Mouse (Mus musculus): ENCODE data around the gene Adam19. TPM values are rescaled to one million over a fixed set of nuclear protein-coding genes. Genes with fewer than 3 reads are reported as not detected.
"Not testable (repeated sequence)": the region's sequence is repeated elsewhere in the genome, so short reads cannot be mapped to it uniquely, and the experiment has no call there.

Adam19 gene
- polyA plus RNA-seq, 1 experiment from 2014 or later = 4.3 TPM

DNA sequence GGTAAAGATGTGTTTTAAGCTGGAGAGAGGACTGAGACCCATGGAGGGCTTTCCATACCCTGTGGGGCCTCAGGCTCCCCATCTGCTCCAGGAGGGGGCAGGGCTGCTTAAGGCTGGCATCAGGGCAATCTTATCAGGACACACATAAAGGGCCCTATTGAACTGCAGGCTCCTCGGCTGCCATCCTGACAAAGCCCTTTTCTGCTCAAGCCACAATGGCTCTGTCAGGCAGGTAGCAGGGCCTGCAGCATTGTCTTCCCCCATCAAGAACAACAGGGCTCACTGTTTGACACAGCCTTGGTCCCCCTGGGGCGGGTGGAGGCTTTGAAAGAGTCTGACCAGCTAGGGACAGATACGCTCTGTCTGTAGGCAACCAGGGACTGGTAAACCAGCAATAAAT, 114.1 kb downstream of the Adam19 start:
- Histone ChIP-seq H3K27me3 (ENCODE audit: control insufficient read depth, insufficient read depth, low read length) (no peaks in the 10 kb centered on the region), H3K9me3 (ENCODE audit: control insufficient read depth, low read length) (no peaks in the 10 kb centered on the region), H3K36me3 (ENCODE audit: control insufficient read depth, insufficient read depth, low read length) (no peaks in the 10 kb centered on the region), H3K4me1 (replicated peaks; ENCODE audit: control insufficient read depth, insufficient read depth) (0 out of 2 replicates have a peak, but pooled peaks cover 2% of the 10 kb centered on the region), H3K4me2 (replicated peaks; ENCODE audit: low read depth) (no peak overlapping the region), H3K4me3 (ENCODE audit: low read depth, low read length) (no peak overlapping the region), H3K27ac (replicated peaks) (no peak overlapping the region), H3K9ac (ENCODE audit: low read length) (no peak overlapping the region)
- 65% methylated on average over 3 of the region's 3 CpGs for WGBS
- DNase-seq (ENCODE audit: low spot score) (no peak), ATAC-seq (ENCODE audit: low FRiP score, low TSS enrichment) (no peak)
- TF ChIP-seq CTCF (IDR thresholded peaks at IDR 0.05; ENCODE audit: low read depth) = peak; percentile 27; the same call in 1 of the 2 replicates
- no peak for TF ChIP-seq EP300 (optimal IDR thresholded peaks at IDR 0.05)

DNA sequence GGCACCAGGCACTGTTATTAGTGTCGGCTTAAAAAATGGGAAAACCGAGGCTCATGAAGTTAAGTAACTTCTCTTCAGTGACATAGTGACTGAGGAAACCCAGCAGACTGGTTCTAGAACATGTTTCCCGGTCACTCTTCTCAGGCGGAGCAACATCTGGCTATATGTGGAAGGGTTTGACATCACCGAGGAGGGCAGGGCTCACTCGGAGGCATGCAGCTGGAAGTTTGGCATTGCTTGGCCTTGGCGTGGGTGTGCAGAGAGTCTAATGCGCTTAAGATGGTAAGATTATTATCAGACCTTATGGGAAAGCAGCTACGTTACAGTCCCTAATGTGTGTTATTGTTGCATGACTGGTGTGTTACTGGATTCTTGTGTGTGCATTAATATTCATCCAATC, 116.3 kb downstream of the Adam19 start:
- no peak for DNase-seq (ENCODE audit: low spot score)
- WGBS = 85% methylated on average over 9 of the region's 9 CpGs
- Histone ChIP-seq H3K27me3 (ENCODE audit: control insufficient read depth, insufficient read depth, low read length) (no peaks in the 10 kb centered on the region), H3K27ac (replicated peaks) (no peak overlapping the region), H3K36me3 (ENCODE audit: control insufficient read depth, insufficient read depth, low read length) (no peaks in the 10 kb centered on the region), H3K4me1 (replicated peaks; ENCODE audit: control insufficient read depth, insufficient read depth) (no peaks in the 10 kb centered on the region), H3K9ac (ENCODE audit: low read length) (no peak overlapping the region), H3K4me3 (ENCODE audit: low read depth, low read length) (no peak overlapping the region), H3K9me3 (ENCODE audit: control insufficient read depth, low read length) (no peaks in the 10 kb centered on the region), H3K4me2 (replicated peaks; ENCODE audit: low read depth) (no peak overlapping the region)
- TF ChIP-seq EP300 (optimal IDR thresholded peaks at IDR 0.05) = no peak
- no peak for TF ChIP-seq CTCF (IDR thresholded peaks at IDR 0.05; ENCODE audit: low read depth)
- no peak for ATAC-seq (ENCODE audit: low FRiP score, low TSS enrichment)

DNA sequence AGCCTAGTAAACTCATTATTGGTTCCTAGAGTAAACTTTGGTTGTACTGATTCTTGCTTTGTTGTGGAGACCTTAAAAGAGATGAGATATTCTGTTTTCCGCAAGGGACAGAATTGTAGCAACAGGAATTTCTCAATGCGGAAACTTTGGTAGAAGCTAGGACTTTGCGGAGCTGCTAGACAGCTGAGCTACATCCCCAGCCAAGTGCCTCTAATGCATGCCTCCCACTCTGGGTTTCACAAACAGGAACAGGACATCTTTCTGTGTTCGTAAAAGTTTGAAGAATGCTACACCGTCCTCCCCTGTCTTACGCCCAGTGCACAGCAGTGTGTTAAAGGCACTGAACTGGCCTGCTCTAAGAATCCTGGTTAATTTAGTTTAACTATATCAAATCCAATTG, 120.4 kb downstream of the Adam19 start:
- 78% methylated on average over 6 of the region's 6 CpGs for WGBS

DNA sequence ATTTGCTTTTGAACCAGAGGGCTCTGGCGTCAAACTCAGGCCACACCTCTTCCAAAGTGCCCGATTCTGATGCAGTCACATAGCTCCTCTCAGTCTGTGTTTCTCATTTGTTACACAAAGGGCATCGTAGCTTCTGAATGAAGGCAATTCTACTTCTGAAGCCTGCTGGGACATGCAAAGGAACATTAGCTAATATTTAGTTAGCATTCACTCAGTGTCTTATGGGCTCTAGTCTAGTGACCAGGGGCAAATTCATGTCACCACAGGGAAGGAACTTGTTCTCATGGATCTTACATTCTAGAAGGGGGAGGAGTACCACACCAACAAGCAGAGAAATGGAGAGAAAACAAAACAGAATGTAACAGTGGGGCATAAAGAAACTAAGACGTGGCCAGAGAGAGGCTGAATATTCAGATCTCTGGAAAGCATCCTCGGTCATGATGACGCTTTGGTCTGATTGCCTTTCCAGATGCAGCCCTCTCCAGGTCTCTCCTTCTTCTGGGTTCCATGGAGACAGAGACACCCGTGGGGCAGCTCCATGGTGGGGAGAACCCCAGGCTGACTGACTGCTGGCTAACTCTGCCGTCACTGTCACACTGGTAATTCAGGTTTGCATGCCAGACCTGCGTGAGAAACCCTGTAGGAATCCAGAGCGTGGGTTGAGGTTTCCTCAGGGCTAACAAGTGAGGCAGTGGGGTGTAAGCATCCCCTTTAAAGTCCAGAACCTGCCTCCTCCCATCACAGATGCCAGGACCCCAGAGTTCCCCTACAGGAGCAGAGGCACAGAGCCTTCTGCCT, 121.7 kb downstream of the Adam19 start:
- Histone ChIP-seq H3K4me2 (replicated peaks; ENCODE audit: low read depth) (no peak overlapping the region), H3K27me3 (ENCODE audit: control insufficient read depth, insufficient read depth, low read length) (no peaks in the 10 kb centered on the region), H3K9ac (ENCODE audit: low read length) (no peak overlapping the region), H3K27ac (replicated peaks) (peak overlapping the region; percentile 86), H3K4me3 (ENCODE audit: low read depth, low read length) (no peak overlapping the region), H3K9me3 (ENCODE audit: control insufficient read depth, low read length) (no peaks in the 10 kb centered on the region), H3K4me1 (replicated peaks; ENCODE audit: control insufficient read depth, insufficient read depth) (no peaks in the 10 kb centered on the region), H3K36me3 (ENCODE audit: control insufficient read depth, insufficient read depth, low read length) (no peaks in the 10 kb centered on the region)
- 63% methylated on average over 10 of the region's 10 CpGs for WGBS
- DNase-seq (ENCODE audit: low spot score) (no peak), ATAC-seq (ENCODE audit: low FRiP score, low TSS enrichment) (peak; percentile 38; the same call in 1 of the 2 replicates)
- peak; percentile 26 for TF ChIP-seq EP300 (optimal IDR thresholded peaks at IDR 0.05)
- TF ChIP-seq CTCF (IDR thresholded peaks at IDR 0.05; ENCODE audit: low read depth) = no peak

More for the DNA sequence above, 120.4 kb downstream of the Adam19 start:
- Histone ChIP-seq H3K4me3 (ENCODE audit: low read depth, low read length) (no peak overlapping the region), H3K9me3 (ENCODE audit: control insufficient read depth, low read length) (no peaks in the 10 kb centered on the region), H3K4me2 (replicated peaks; ENCODE audit: low read depth) (no peak overlapping the region), H3K9ac (ENCODE audit: low read length) (no peak overlapping the region), H3K4me1 (replicated peaks; ENCODE audit: control insufficient read depth, insufficient read depth) (no peaks in the 10 kb centered on the region), H3K27ac (replicated peaks) (peak overlapping the region; percentile 86), H3K36me3 (ENCODE audit: control insufficient read depth, insufficient read depth, low read length) (no peaks in the 10 kb centered on the region), H3K27me3 (ENCODE audit: control insufficient read depth, insufficient read depth, low read length) (no peaks in the 10 kb centered on the region)
- no peak for ATAC-seq (ENCODE audit: low FRiP score, low TSS enrichment)
- no peak for DNase-seq (ENCODE audit: low spot score)
- TF ChIP-seq EP300 (optimal IDR thresholded peaks at IDR 0.05) (no peak), CTCF (IDR thresholded peaks at IDR 0.05; ENCODE audit: low read depth) (no peak)

DNA sequence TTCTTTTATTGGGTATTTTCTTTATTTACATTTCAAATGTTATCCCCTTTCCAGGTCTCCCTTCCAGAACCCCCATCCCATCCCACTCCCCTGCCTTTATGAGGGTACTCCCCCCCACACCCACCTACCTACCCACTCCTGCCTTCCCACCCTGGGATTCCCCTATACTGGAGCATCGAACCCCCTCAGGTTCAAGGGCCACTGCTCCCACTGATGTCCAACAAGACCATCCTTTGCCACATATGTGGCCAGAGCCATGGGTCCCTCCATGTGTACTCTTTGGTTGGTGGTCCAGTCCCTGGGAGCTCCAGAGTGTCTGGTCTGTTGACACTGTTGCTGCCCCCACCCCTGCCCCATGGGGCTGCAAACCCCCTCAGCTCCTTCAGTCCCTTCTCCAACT, 126.2 kb downstream of the Adam19 start:
- not testable (repeated sequence) for H3K4me2 ChIP-seq (replicated peaks; ENCODE audit: low read depth); DNase-seq (ENCODE audit: low spot score); H3K4me3 ChIP-seq (ENCODE audit: low read depth, low read length); H3K36me3 ChIP-seq (ENCODE audit: control insufficient read depth, insufficient read depth, low read length); H3K27me3 ChIP-seq (ENCODE audit: control insufficient read depth, insufficient read depth, low read length); H3K27ac ChIP-seq (replicated peaks); H3K9me3 ChIP-seq (ENCODE audit: control insufficient read depth, low read length); H3K9ac ChIP-seq (ENCODE audit: low read length); H3K4me1 ChIP-seq (replicated peaks; ENCODE audit: control insufficient read depth, insufficient read depth); ATAC-seq (ENCODE audit: low FRiP score, low TSS enrichment)
- WGBS = 91% methylated on average over 1 of the region's 1 CpGs

DNA sequence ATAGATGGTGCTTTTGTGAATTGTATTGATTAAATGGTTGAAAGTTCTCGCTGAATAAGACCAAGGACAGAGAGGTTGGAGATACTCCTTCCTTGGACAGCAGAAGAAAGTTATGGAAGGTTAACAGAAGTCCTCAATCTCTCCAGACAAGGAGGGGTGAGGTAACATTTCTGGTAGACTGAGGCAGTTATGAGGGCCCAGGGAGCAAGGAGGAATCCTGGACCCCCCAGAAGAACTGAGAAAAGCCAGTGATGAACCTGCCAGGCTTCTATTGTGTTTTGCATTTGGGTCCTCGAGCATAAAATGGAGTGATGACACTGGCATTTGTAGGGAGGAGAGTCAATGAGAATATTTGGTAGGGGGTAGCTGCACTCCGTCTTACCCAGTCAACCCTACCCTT, 129.2 kb downstream of the Adam19 start:
- H3K4me2 ChIP-seq (replicated peaks; ENCODE audit: low read depth) = no peak overlapping the region
- H3K27me3 ChIP-seq (ENCODE audit: control insufficient read depth, insufficient read depth, low read length) = no peaks in the 10 kb centered on the region
- no peak for TF ChIP-seq CTCF (IDR thresholded peaks at IDR 0.05; ENCODE audit: low read depth)
- no peak for TF ChIP-seq EP300 (optimal IDR thresholded peaks at IDR 0.05)
- no peak overlapping the region for H3K27ac ChIP-seq (replicated peaks)
- H3K9ac ChIP-seq (ENCODE audit: low read length) = no peak overlapping the region
- ATAC-seq (ENCODE audit: low FRiP score, low TSS enrichment) = no peak
- H3K4me1 ChIP-seq (replicated peaks; ENCODE audit: control insufficient read depth, insufficient read depth) = no peaks in the 10 kb centered on the region
- no peaks in the 10 kb centered on the region for H3K9me3 ChIP-seq (ENCODE audit: control insufficient read depth, low read length)
- H3K36me3 ChIP-seq (ENCODE audit: control insufficient read depth, insufficient read depth, low read length) = no peaks in the 10 kb centered on the region
- no peak for DNase-seq (ENCODE audit: low spot score)
- 81% methylated on average over 3 of the region's 3 CpGs for WGBS
- H3K4me3 ChIP-seq (ENCODE audit: low read depth, low read length) = no peak overlapping the region
